Mouse (Mus musculus) forebrain, postnatal 0 days (tissue): ENCODE measurements at regions not wholly inside any gene's neighbourhood (a gene's known extent, or its start where the extent isn't known, plus 50 kb on each side); places are given as distances from the start of the nearest gene placed in this dataset.
A peak's percentile ranks its signal among the peaks of the same experiment; 100 is the strongest.
"Not testable (repeated sequence)": the region's sequence is repeated elsewhere in the genome, so short reads cannot be mapped to it uniquely, and the experiment has no call there.

Experiments used
- ATAC-seq: fragments of 200-750 bp; cut with Nextera tagmentation; 2 replicates; pipeline ENCODE4 v1.8.0; 2017; ENCODE audit warnings: mild to moderate bottlenecking, moderate library complexity
- DNase-seq: peaks from one replicate; pipeline ENCODE4 v3.0.0-alpha.2; 2015
- H3K27ac ChIP-seq: fragments of 300-500 bp; sonication (generic); 2 replicates; pipeline ENCODE4 v1.5.1; 2014; ENCODE audit warnings: low read depth, mild to moderate bottlenecking, antibody characterized with exemption, low read length, moderate library complexity, mixed read lengths
- H3K27me3 ChIP-seq: fragments of 300-500 bp; sonication (generic); 2 replicates; pipeline ENCODE4 v1.6.1; 2014; ENCODE audit warnings: mild to moderate bottlenecking, low read length, mixed read lengths; ENCODE audit not compliant: insufficient read depth
- H3K36me3 ChIP-seq: fragments of 300-500 bp; sonication (generic); 2 replicates; pipeline ENCODE4 v1.6.1; 2014; ENCODE audit warnings: mild to moderate bottlenecking, moderate library complexity; ENCODE audit not compliant: insufficient read depth
- H3K4me1 ChIP-seq: fragments of 300-500 bp; sonication (generic); 2 replicates; pipeline ENCODE4 v1.6.1; 2014; ENCODE audit warnings: antibody characterized with exemption; ENCODE audit not compliant: insufficient read depth
- H3K4me2 ChIP-seq: fragments of 300-500 bp; sonication (generic); 2 replicates; pipeline ENCODE4 v1.6.1; 2014; ENCODE audit warnings: low read depth, mild to moderate bottlenecking, moderate library complexity
- H3K4me3 ChIP-seq: fragments of 300-500 bp; sonication (generic); 2 replicates; pipeline ENCODE4 v1.5.1; 2014; ENCODE audit warnings: low read depth, low read length, mixed read lengths
- H3K9ac ChIP-seq: fragments of 300-500 bp; sonication (generic); 2 replicates; pipeline ENCODE4 v1.6.1; 2014; ENCODE audit warnings: mild to moderate bottlenecking
- H3K9me3 ChIP-seq: fragments of 300-500 bp; sonication (generic); 2 replicates; pipeline ENCODE4 v1.6.1; 2016; ENCODE audit warnings: low read length
- CTCF ChIP-seq: sonication (generic); IDR thresholded peaks from 2 replicates; pipeline ENCODE4 v1.5.1; 2016; ENCODE audit warnings: antibody characterized with exemption, control low read depth, low read depth
- WGBS: fragments of 180-500 bp; shearing (Covaris S2); extraction: QIAGEN DNeasy Blood & Tissue Kit; methylation state at CpG from one replicate; pipeline ENCODE4 v1.1.7; 2014; 5-methylcytosine and 5-hydroxymethylcytosine counted together

DNA sequence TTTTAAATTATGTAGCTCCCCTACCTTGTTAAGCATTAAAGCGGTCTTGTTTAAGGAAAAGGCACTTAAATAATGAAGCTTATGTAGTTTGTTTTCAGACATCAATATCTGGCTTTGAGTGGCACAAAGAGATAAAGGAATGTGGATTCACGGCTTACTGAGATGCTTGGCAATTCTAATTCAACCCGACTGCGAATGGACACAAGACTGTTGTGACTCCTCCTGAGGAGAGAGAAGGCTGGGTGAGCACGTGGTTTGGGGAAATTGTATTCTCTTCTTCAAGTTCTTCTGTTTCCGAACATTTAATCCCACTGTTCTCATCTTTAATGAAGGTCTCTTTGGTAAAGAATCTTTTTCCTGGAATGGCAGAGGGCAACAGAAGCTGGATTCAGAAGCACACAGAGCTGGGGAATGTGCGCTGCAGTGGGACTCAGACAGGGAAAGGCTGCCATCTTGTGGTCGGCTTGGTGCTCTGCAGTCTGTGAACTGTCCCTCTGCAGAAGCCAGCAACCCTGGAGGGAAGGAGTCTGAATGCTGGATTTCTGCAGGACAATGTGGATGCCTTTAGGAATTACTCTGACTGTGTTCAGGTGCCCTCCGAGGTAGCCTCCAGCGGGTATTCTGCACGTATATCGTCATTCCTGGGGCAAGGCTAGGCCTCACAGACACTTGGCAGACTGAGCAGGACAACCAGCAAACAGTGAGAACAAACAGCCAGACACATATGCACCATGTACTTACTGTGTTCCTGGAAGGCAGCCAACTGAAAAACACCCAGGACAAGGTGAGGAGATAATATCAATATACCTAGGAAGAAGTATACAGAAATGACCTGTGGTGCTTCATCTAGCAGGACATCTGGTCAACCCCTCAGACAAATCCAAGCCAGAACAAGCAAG, 54.0 kb upstream of the Pax1 start:
- H3K27me3 ChIP-seq: peaks cover 8% of the 10 kb centered on the region
- peak overlapping the region; percentile 15; the same call in 1 of the 2 replicates for H3K4me2 ChIP-seq
- no peak overlapping the region for H3K9ac ChIP-seq
- H3K9me3 ChIP-seq: no peaks in the 10 kb centered on the region
- DNase-seq (peak; percentile 88), ATAC-seq (peak; percentile 94)
- WGBS: 14% methylated on average over 12 of the region's 12 CpGs
- no peaks in the 10 kb centered on the region for H3K36me3 ChIP-seq
- H3K27ac ChIP-seq: no peak overlapping the region
- no peak overlapping the region for H3K4me3 ChIP-seq
- TF ChIP-seq CTCF: peak; percentile 98
- no peaks in the 10 kb centered on the region for H3K4me1 ChIP-seq

DNA sequence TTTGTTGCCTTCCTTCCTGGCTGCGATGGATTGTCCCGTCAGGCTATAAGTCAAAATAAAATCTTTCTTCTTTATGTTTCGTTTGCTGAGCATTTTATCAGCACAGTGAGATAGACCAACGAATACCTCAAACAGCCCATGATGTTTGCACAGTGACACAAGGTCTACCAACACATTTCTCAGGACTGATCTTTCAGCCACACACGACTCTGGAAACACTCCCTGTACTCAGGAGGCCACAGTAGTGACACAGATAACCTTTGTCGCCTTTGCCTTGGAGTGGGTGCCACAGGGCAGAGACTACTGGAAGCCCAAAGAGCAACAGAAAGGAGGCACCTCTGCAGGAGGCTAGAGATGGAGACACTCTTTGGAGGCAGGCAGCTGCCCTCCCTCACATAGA, 55.0 kb upstream of the Pax1 start:
- no peak overlapping the region for H3K4me2 ChIP-seq
- H3K9me3 ChIP-seq: no peaks in the 10 kb centered on the region
- no peak overlapping the region for H3K27ac ChIP-seq
- no peak for ATAC-seq
- peaks cover 8% of the 10 kb centered on the region for H3K27me3 ChIP-seq
- H3K36me3 ChIP-seq: no peaks in the 10 kb centered on the region
- no peak overlapping the region for H3K4me3 ChIP-seq
- no peak for DNase-seq
- 74% methylated on average over 6 of the region's 6 CpGs for WGBS
- TF ChIP-seq CTCF: no peak
- no peaks in the 10 kb centered on the region for H3K4me1 ChIP-seq
- H3K9ac ChIP-seq: no peak overlapping the region

DNA sequence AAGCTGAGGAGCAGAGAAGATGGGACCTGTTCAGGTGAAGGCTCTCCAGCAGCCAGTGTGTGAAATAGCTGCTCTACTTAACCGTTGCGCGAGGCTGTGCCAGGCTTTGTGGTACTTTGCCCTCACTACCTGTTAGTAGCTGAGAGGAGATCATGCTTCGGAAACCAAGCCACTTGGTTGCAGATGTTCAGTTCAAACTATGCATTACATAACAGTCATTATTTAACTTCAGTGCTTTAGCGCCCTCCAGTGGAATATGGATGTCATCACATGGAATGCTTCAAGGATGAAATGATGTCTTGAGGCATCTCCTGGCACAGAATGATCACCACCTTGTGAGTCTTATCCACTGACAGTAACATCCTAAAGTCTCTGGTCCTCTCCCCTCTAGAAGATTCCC, 56.5 kb upstream of the Pax1 start:
- no peak overlapping the region for H3K4me2 ChIP-seq

DNA sequence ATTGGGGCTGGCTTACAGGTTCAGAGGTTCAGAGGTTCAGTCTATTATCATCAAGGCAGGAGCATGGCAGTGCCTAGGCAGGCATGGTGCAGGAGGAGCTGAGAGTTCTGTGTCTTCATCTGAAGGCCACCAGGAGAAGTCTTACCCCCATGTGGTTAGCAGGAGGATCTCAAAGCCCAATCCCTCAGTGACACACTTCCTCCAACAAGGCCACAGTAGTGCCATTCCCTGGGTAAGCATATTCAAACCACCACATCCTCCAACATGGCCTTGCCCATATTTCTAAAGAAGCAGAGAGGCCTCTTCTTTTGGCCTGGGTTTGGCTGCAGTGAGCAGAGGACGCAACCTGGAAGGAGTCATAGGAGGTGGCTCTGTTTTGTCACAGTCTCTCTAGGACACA, 61.2 kb upstream of the Pax1 start:
- WGBS: 100% methylated on average over 1 of the region's 1 CpGs

More for the DNA sequence above, 56.5 kb upstream of the Pax1 start:
- 22% methylated on average over 5 of the region's 5 CpGs for WGBS
- H3K27ac ChIP-seq: no peak overlapping the region
- DNase-seq: peak; percentile 76
- TF ChIP-seq CTCF: peak; percentile 86
- peaks cover 8% of the 10 kb centered on the region for H3K27me3 ChIP-seq
- no peaks in the 10 kb centered on the region for H3K4me1 ChIP-seq
- no peak overlapping the region for H3K4me3 ChIP-seq
- ATAC-seq: no peak; the same call in 1 of the 2 replicates
- H3K9ac ChIP-seq: no peak overlapping the region
- no peaks in the 10 kb centered on the region for H3K36me3 ChIP-seq
- no peaks in the 10 kb centered on the region for H3K9me3 ChIP-seq

DNA sequence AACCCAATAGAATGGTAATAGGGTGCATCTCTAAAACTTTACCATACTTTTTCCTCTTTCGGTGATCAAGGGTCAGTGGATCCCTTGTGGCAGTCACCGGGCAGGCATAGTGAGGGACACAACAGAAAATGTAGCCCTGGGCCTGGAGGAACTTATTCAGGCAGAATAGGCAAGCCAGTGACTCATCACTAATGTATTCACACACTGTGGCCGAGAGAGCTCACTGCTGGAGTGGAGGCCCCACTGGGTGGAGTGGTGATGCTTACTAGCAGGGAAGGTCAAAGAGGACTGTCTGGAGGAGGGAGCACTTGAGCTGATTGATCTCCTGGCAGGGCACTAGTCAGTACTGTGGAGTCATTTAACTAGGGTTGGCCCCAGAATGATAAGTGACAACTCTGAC, 62.4 kb upstream of the Pax1 start:
- no peak for TF ChIP-seq CTCF

More for the DNA sequence above, 61.2 kb upstream of the Pax1 start:
- no peaks in the 10 kb centered on the region for H3K36me3 ChIP-seq
- TF ChIP-seq CTCF: no peak
- no peak overlapping the region for H3K27ac ChIP-seq
- H3K9ac ChIP-seq: no peak overlapping the region
- H3K4me1 ChIP-seq: no peaks in the 10 kb centered on the region
- ATAC-seq (no peak), DNase-seq (no peak)
- no peaks in the 10 kb centered on the region for H3K9me3 ChIP-seq
- no peak overlapping the region for H3K4me3 ChIP-seq
- no peak overlapping the region for H3K4me2 ChIP-seq
- no peaks in the 10 kb centered on the region for H3K27me3 ChIP-seq

DNA sequence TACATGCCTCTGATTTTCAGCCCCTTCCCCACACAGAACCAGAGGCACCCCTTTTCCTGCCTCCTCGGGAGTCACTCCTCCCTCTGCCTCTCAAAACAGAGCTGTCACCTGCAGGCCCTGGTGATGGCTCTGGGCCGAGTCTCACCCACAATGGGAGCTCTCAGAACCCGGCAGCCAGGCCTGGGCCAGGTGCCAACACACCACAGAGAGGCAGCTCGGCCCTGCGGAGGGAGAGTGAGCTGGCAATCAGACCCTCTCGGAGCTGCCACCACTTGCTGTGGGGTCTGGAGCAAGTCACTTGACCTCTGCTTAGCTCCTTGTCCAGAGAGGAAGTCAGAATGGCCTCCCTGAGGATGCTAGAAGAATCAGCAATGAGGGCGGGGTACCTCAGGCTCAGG, 63.2 kb upstream of the Pax1 start:
- no peaks in the 10 kb centered on the region for H3K4me1 ChIP-seq
- peak overlapping the region; percentile 62; the same call in 1 of the 2 replicates for H3K27ac ChIP-seq
- H3K9me3 ChIP-seq: no peaks in the 10 kb centered on the region
- no peak for TF ChIP-seq CTCF
- H3K36me3 ChIP-seq: no peaks in the 10 kb centered on the region
- H3K9ac ChIP-seq: no peak overlapping the region
- H3K4me2 ChIP-seq: no peak overlapping the region
- DNase-seq: peak; percentile 85
- H3K27me3 ChIP-seq: no peaks in the 10 kb centered on the region
- H3K4me3 ChIP-seq: no peak overlapping the region
- 18% methylated on average over 7 of the region's 7 CpGs for WGBS
- ATAC-seq: peak; percentile 95

More for the DNA sequence above, 62.4 kb upstream of the Pax1 start:
- no peak overlapping the region for H3K9ac ChIP-seq
- no peaks in the 10 kb centered on the region for H3K4me1 ChIP-seq
- H3K9me3 ChIP-seq: no peaks in the 10 kb centered on the region
- ATAC-seq (no peak), DNase-seq (no peak)
- WGBS: 64% methylated on average over 3 of the region's 3 CpGs
- no peak overlapping the region for H3K4me2 ChIP-seq
- H3K4me3 ChIP-seq: no peak overlapping the region
- H3K27ac ChIP-seq: no peak overlapping the region
- no peaks in the 10 kb centered on the region for H3K36me3 ChIP-seq
- H3K27me3 ChIP-seq: no peaks in the 10 kb centered on the region

DNA sequence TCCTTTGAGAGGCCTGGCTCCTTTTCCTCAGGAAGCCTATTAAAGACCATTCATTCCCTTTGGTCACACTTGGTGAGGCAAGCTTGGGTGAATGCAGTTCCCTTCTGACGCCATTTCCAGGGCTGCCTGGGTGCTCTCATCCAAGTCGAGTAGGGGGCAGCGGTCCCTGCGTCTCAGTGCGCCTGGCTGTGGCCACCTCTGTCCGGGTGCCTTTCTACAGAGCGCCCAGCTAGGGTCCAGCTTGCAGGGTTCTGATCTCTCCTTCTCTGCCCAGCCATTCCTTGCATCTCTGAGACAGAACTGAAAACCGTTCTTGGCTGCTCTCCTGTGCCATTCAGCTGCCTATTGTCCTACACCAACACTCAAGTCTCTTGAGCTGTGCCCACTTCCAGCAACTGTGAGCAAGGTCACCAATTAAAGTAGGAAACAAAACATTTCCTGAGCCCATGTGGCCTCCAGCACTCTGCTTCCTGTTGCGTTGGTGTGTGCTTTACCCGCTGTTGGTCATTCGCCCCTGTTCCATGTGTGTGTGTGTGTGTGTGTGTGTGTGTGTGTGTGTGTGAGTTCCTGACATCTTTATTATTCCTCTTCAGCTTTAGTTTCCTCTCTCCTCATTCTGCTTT, 63.7 kb upstream of the Pax1 start:
- Histone ChIP-seq H3K27ac (peak overlapping the region; percentile 62), H3K27me3 (no peaks in the 10 kb centered on the region), H3K9ac (no peak overlapping the region), H3K4me3 (no peak overlapping the region), H3K36me3 (no peaks in the 10 kb centered on the region), H3K4me2 (no peak overlapping the region), H3K4me1 (no peaks in the 10 kb centered on the region), H3K9me3 (no peaks in the 10 kb centered on the region)
- DNase-seq (peak; percentile 45), ATAC-seq (peak; percentile 83)
- WGBS: 44% methylated on average over 11 of the region's 11 CpGs
- TF ChIP-seq CTCF: no peak

DNA sequence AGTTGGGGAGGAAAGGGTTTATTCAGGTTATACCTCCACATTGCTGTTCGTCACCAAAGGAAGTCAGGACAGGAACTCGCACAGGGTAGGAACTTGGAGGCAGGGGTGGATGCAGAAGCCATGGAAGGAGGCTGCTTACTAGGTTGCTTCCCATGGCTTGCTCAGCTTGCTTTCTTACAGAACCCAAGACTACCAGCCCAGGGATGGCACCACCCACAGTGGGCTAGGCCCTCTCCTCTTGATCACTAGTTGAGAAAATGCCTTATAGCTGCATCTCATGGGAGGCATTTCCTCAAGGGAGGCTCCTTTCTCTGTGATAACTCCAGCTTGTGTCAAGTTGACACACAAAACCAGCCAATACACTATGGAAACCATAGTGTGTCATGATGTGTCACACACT, 66.8 kb upstream of the Pax1 start:
- not testable (repeated sequence) for H3K4me2 ChIP-seq, H3K9ac ChIP-seq, H3K4me1 ChIP-seq, H3K27me3 ChIP-seq, H3K4me3 ChIP-seq, H3K9me3 ChIP-seq, H3K36me3 ChIP-seq, DNase-seq, H3K27ac ChIP-seq, ATAC-seq
- 87% methylated on average over 2 of the region's 2 CpGs for WGBS
